Mouse (Mus musculus): ENCODE measurements at regions not wholly inside any gene's neighbourhood (a gene's known extent, or its start where the extent isn't known, plus 50 kb on each side); places are given as distances from the start of the nearest gene placed in this dataset.

GRCm38 (mm10) chr19:42673133-42673532 lies 60.5 kb upstream of the Loxl4 start:
- DNase-seq, result no peak

GRCm38 (mm10) chr19:42669886-42670285 lies 57.3 kb upstream of the Loxl4 start:
- no peak for DNase-seq

- peak; percentile 72 for DNase-seq
Measured at GRCm38 (mm10) chr19:42668385-42669098, 55.9 kb upstream of the Loxl4 start.

GRCm38 (mm10) chr19:42666906-42667305 lies 54.3 kb upstream of the Loxl4 start:
- DNase-seq, result no peak

All from adrenal gland, postnatal 10 days (tissue).